Mouse (Mus musculus): Measurements from ENCODE around the gene Arhgef33. TPM values are rescaled to one million over a fixed set of nuclear protein-coding genes. Genes with fewer than 3 reads are reported as not detected.

The Arhgef33 gene
- total and polyA plus RNA-seq, 2 experiments from 2014 or later: 1.8 to 6.2 TPM

DNA sequence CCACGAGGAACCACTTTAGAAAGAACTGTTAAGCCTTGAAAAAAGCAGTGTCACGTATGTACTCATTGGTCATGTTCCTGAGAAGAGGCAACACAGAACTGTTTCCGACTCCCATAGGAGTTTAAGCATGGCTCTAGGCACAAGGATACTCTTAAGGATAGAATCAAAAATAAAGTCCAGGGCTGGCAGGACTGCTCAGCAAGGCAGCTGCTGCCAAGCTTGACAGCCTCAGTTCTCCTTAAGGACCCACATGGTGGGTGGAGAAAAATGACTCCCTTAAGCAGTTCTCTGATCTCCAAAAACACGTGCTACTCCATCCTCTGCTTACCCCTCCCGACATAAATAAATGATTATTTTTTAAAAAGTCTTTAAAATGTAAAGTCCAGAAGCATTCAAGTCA lies 128.5 kb downstream of the Arhgef33 start:
- TF ChIP-seq CTCF (IDR thresholded peaks at IDR 0.05; ENCODE audit: low read depth): no peak
- no peaks in the 10 kb centered on the region for H3K4me1 ChIP-seq (ENCODE audit: insufficient read depth)
- ATAC-seq: no peak
- no peaks in the 10 kb centered on the region for H3K27me3 ChIP-seq (ENCODE audit: insufficient read depth, low read length)
- WGBS: 89% methylated on average over 5 of the region's 5 CpGs
- no peak overlapping the region for H3K9ac ChIP-seq
- no peaks in the 10 kb centered on the region for H3K9me3 ChIP-seq (ENCODE audit: low read length)
- DNase-seq: no peak
- no peak overlapping the region for H3K27ac ChIP-seq (ENCODE audit: low read depth, low read length)
- H3K4me3 ChIP-seq (ENCODE audit: low read depth, low read length): no peak overlapping the region
- H3K4me2 ChIP-seq (ENCODE audit: low read depth): no peak overlapping the region
- H3K36me3 ChIP-seq (ENCODE audit: insufficient read depth): peaks cover 22% of the 10 kb centered on the region

DNA sequence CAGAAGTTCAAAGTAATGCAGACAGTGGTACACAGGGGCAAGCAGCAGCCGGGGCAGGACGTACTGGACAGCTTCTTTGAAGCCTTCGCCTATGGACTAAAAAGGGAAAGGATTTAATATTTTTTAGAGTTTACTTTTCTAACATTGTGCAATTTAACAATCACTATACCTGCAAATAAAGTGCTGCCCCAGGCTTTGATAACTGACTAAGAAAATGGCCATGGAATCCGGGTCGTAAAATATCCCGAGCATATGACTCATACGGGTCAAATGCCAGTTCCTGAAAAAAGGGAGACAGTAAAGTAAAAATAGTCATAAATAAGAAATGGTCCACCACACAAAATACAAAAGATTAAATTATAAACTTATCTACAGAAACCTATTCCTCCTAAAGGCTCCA lies 138.2 kb downstream of the Arhgef33 start:
- TF ChIP-seq CTCF (IDR thresholded peaks at IDR 0.05; ENCODE audit: low read depth): no peak
- DNase-seq (no peak), ATAC-seq (no peak)
- no peaks in the 10 kb centered on the region for H3K4me1 ChIP-seq (ENCODE audit: insufficient read depth)
- no peaks in the 10 kb centered on the region for H3K27me3 ChIP-seq (ENCODE audit: insufficient read depth, low read length)
- no peaks in the 10 kb centered on the region for H3K9me3 ChIP-seq (ENCODE audit: low read length)
- WGBS: 95% methylated on average over 7 of the region's 7 CpGs
- no peak overlapping the region for H3K4me2 ChIP-seq (ENCODE audit: low read depth)
- no peak overlapping the region for H3K4me3 ChIP-seq (ENCODE audit: low read depth, low read length)
- H3K36me3 ChIP-seq (ENCODE audit: insufficient read depth): peaks cover 61% of the 10 kb centered on the region
- H3K27ac ChIP-seq (ENCODE audit: low read depth, low read length): no peak overlapping the region
- no peak overlapping the region for H3K9ac ChIP-seq

DNA sequence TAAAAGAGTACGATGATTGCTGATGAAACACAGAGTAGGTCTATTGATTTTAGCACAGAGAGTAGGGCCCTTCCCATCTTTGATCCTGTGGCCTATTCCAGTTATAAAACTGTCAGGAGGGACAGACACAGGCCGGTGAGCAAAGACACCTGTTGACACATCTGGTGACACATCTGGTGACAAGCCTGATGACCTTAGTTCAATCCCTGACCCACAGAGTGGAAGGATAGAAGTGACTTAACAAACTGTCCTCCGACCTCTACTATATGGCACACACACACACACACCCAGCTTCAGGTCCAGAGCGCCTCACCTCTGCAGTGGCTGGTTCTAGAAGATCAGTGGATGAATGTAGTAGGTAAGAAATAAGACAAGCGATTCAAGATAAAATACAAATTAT lies 139.3 kb downstream of the Arhgef33 start:
- WGBS: 97% methylated on average over 5 of the region's 5 CpGs

More for the DNA sequence above, 139.3 kb downstream of the Arhgef33 start:
- no peak for TF ChIP-seq CTCF (IDR thresholded peaks at IDR 0.05; ENCODE audit: low read depth)
- H3K4me1 ChIP-seq (ENCODE audit: insufficient read depth): no peaks in the 10 kb centered on the region
- ATAC-seq (no peak), DNase-seq (no peak)
- no peak overlapping the region for H3K4me2 ChIP-seq (ENCODE audit: low read depth)
- H3K36me3 ChIP-seq (ENCODE audit: insufficient read depth): peaks cover 65% of the 10 kb centered on the region
- no peak overlapping the region for H3K27ac ChIP-seq (ENCODE audit: low read depth, low read length)
- no peak overlapping the region for H3K9ac ChIP-seq
- H3K27me3 ChIP-seq (ENCODE audit: insufficient read depth, low read length): no peaks in the 10 kb centered on the region
- no peaks in the 10 kb centered on the region for H3K9me3 ChIP-seq (ENCODE audit: low read length)
- H3K4me3 ChIP-seq (ENCODE audit: low read depth, low read length): no peak overlapping the region

Other genes with a start within 250 kb of the Arhgef33 start
- 60.2 and 67.6 TPM in 2 replicates for gene Hnrnpll, start 245.1 kb upstream of the Arhgef33 start, total RNA-seq (2014; rRNA removed)
- gene Hnrnpll, start 245.1 kb upstream of the Arhgef33 start, polyA plus RNA-seq (2015; fragmentation: Nextera tagmentation; extraction: Ambion mirVana): 42.3 and 49.7 TPM in 2 replicates
- gene Galm, start 179.9 kb upstream of the Arhgef33 start, total RNA-seq (2014; rRNA removed): 2.0 and 2.2 TPM in 2 replicates
- 1.7 and 2.0 TPM in 2 replicates for gene Galm, start 179.9 kb upstream of the Arhgef33 start, polyA plus RNA-seq (2015; fragmentation: Nextera tagmentation; extraction: Ambion mirVana)
- gene Srsf7, start 100.1 kb upstream of the Arhgef33 start, total RNA-seq (2014; rRNA removed): 228 and 253 TPM in 2 replicates
- gene Srsf7, start 100.1 kb upstream of the Arhgef33 start, polyA plus RNA-seq (2015; fragmentation: Nextera tagmentation; extraction: Ambion mirVana): 251 and 279 TPM in 2 replicates
- 0.15 and 0.43 TPM in 2 replicates for gene Ttc39d, start 99.9 kb upstream of the Arhgef33 start, total RNA-seq (2014; rRNA removed)
- gene Ttc39d, start 99.9 kb upstream of the Arhgef33 start, polyA plus RNA-seq (2015; fragmentation: Nextera tagmentation; extraction: Ambion mirVana): 0.05 and 0.19 TPM in 2 replicates
- 13.9 and 14.0 TPM in 2 replicates for gene Gemin6, start 83.0 kb upstream of the Arhgef33 start, total RNA-seq (2014; rRNA removed)
- gene Gemin6, start 83.0 kb upstream of the Arhgef33 start, polyA plus RNA-seq (2015; fragmentation: Nextera tagmentation; extraction: Ambion mirVana): 23.5 and 24.9 TPM in 2 replicates
- gene Morn2, start 17.2 kb upstream of the Arhgef33 start, total RNA-seq (2014; rRNA removed): 26.4 and 33.2 TPM in 2 replicates
- 42.2 and 47.8 TPM in 2 replicates for gene Morn2, start 17.2 kb upstream of the Arhgef33 start, polyA plus RNA-seq (2015; fragmentation: Nextera tagmentation; extraction: Ambion mirVana)
- gene Dhx57, start 16.9 kb upstream of the Arhgef33 start, total RNA-seq (2014; rRNA removed): 72.1 and 72.4 TPM in 2 replicates
- gene Dhx57, start 16.9 kb upstream of the Arhgef33 start, polyA plus RNA-seq (2015; fragmentation: Nextera tagmentation; extraction: Ambion mirVana): 26.1 and 33.7 TPM in 2 replicates
- gene Gm10190, start 66.1 kb downstream of the Arhgef33 start, total RNA-seq (2014; rRNA removed): not detected in 2 replicates
- gene Gm10190, start 66.1 kb downstream of the Arhgef33 start, polyA plus RNA-seq (2015; fragmentation: Nextera tagmentation; extraction: Ambion mirVana): 3.5 and 3.9 TPM in 2 replicates
- gene Sos1, start 173.0 kb downstream of the Arhgef33 start, total RNA-seq (2014; rRNA removed): 20.9 and 29.3 TPM in 2 replicates
- gene Sos1, start 173.0 kb downstream of the Arhgef33 start, polyA plus RNA-seq (2015; fragmentation: Nextera tagmentation; extraction: Ambion mirVana): 3.3 and 5.2 TPM in 2 replicates

All from forebrain, postnatal 0 days (tissue).